Mouse (Mus musculus) liver (tissue): Measurements from ENCODE around the gene Rfk.
A peak's percentile ranks its signal among the peaks of the same experiment; 100 is the strongest.

Experiments used
- DNase-seq: peaks from one replicate; pipeline ENCODE4 v3.0.0-alpha.2; 2020; ENCODE audit warnings: mixed read lengths

Gene Rfk

GRCm38 (mm10) chr19:17393841-17394591 lies at the start of gene Rfk:
Rfk (plus strand) TSS chr19:17394043.
- DNase-seq = peak; percentile 99

- no peak for DNase-seq
Measured at GRCm38 (mm10) chr19:17344881-17345280, 49.0 kb upstream of the Rfk start.

DNA sequence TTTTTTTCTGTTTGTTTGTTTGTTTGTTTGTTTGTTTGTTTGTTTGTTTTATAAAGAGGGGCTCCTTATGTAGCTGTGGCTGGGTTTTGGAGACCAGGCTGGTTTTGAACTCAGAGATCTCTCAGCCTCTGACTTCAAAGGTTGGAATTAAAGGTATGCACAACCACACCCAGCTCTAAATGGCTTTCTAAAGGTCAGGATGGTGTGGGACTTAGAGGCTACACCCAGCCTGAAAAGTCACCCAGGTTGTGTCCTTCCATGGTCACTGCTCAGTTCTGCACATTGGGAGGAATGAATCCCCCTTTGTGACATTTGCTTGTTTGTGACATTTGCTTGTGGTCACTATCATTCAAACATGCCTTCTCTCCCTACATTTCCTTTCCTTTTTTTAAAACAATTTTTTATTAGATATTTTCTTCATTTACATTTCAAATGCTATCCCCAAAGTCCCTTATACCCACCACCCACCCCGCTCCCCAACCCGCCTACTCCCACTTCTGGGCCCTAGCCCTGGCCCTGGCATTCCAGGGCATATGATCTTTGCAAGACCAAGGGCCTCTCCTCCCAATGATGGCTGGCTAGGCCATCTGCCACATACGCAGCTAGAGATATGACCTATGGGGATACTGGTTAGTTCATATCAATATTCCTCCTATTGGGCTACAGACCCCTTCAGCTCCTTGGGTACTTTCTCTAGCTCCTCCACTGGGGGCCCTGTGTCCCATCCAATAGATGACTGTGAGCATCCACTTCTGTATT lies 46.9 kb upstream of the Rfk start:
- DNase-seq = no peak

- no peak for DNase-seq
Measured at GRCm38 (mm10) chr19:17347852-17348251, 46.0 kb upstream of the Rfk start.

GRCm38 (mm10) chr19:17353727-17354126 lies 40.1 kb upstream of the Rfk start:
- no peak for DNase-seq

- DNase-seq = peak; percentile 63
Measured at GRCm38 (mm10) chr19:17354362-17354761, 39.5 kb upstream of the Rfk start.

- DNase-seq = no peak
Measured at GRCm38 (mm10) chr19:17354797-17355196, 39.0 kb upstream of the Rfk start.

DNA sequence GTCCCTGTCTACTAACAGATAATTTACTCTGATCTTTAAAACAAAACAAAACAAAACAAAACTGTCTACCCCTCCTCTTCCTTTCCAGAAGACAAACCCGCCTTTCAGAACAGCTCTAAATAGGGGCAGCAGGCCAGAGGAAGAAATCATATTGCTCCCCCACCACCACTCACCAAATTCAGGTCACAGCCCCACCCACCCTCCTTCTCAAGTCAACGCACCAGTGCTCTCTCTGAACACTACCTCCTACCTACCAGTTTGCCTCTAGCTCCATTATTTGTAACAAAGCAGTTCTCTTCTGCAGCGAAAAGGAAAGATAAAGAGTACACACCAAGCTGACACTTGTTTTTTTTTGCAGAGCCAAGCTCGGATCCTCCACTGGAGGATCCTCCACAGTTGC lies 38.5 kb upstream of the Rfk start:
- DNase-seq = peak; percentile 74

DNA sequence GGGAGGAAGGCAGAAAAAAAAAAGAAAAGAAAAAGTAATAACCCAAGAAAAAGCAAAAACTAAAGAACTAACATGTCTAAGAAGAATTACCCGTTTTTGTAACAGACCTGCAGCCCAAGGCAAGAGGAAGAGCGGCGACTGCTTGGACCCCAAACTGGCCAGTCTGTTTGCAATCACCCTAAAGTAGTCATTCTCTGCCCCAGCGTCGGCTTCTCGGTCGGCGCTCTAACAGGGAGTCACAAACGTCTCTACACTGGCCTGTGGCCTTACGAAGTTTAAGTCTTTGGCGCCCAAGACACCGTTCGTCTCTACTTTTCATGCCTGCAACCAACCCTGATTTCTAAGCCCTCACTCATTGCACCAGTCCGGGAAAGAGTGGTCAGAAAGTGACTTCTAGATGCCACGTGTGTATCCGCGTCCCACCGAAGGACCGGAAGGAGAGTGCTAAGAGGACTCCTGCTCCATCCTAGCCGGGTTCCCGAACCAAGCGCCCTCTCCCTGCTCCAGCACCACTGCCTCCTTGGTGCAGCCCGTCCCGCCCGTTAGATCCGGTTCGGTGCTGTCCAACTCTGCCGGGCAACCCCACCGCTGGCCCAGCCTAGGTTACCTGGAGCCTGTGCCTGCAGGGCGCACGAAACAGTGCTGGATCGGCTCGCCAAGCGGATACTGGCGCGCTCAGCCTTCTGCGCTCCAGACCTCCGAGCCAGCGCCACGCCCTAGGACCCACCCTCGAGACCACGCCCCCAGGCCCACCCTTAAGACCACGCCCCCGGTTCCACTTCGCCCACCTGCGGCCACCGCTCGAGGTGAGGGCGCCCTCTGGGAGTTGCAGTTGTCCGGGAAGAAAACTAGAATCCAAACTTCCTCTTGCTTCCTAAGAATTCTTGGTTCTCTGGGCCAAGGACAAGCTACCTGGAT lies 37.6 kb upstream of the Rfk start:
- peak; percentile 96 for DNase-seq

DNA sequence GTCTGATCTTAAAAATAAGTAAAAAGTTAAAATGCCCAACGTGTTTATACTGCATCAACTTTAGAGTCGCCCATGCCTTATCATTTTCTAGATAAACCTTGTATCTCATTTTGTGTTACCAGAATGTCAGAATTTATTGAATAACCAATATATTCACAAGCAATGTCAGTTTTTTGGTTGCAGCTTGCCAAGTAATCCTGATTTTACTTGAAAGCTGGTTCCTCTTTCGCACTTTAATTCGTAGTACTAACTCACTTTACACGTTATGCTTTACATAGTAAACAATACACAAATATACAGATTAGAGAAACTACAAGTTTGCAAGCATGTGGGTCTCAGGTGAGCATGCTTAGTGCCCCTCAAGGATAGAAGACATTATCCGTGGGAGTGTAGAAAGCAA lies 36.9 kb upstream of the Rfk start:
- no peak for DNase-seq

DNA sequence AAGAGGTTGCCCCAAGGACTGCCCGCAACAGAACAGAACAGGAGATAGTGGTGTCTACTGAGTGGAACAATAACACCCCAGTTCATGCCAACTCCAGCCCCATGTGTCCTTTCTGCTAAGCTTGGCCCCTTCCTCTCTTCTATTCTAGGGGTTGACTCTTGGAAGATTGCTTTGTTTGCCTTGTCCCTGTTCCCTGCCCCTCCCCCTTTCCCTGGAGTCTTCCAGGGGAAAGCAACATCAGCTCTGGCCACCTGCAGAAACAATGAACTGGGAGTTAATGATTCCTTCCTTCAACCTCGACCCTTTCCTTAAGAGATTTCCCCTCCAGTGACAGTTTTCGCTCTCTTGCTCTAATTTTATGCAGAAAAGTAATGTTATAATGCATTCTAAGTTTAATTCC lies 36.5 kb upstream of the Rfk start:
- no peak for DNase-seq

DNA sequence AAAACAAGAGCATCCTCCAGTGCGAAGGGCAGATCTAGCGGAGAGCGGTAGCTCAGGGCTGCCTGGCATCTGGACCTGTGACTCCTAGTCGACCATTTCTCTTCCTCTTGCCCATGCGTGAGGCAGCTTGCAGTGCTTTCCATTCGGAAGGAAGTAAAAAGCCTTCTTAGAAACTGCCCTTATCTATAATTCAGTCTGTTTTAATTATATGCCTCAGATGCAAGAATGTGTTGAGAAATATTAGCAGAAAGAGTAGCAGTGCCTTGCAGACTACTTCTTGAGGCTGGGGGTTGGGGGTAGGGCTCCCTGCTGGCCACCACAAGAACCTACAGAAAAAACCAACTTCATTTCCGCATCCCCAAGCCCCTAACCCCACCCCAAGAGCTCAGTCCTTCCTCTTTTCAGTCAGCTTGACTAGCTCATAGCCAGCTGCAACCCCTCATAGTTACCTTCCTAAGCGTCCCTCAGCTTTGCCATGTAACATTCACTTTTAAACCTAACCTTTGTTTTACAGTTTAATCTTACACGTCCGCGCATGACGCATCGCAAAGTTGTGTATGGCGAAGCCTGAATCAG lies 34.4 kb upstream of the Rfk start:
- no peak for DNase-seq

DNA sequence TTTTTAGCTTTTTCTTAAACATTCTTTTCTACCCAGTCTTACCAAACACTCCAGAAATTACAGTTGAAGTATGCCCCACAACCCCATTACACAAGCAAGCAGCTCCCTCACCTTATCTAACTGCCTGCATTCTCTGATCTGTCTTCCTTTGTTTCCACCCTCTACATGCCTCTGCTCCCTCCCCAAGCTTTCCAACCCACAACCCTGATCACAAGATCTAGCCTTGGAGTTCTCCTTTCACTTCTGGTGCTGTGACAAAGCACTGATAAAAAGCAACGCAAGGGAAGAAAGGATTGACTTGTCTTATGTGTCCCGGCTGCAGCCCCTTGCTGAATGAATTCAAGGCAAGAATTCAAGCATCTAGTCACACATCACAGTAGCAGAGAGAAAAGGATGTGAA lies 32.7 kb upstream of the Rfk start:
- DNase-seq = peak; percentile 47

GRCm38 (mm10) chr19:17364741-17365140 lies 29.1 kb upstream of the Rfk start:
- peak; percentile 71 for DNase-seq

DNA sequence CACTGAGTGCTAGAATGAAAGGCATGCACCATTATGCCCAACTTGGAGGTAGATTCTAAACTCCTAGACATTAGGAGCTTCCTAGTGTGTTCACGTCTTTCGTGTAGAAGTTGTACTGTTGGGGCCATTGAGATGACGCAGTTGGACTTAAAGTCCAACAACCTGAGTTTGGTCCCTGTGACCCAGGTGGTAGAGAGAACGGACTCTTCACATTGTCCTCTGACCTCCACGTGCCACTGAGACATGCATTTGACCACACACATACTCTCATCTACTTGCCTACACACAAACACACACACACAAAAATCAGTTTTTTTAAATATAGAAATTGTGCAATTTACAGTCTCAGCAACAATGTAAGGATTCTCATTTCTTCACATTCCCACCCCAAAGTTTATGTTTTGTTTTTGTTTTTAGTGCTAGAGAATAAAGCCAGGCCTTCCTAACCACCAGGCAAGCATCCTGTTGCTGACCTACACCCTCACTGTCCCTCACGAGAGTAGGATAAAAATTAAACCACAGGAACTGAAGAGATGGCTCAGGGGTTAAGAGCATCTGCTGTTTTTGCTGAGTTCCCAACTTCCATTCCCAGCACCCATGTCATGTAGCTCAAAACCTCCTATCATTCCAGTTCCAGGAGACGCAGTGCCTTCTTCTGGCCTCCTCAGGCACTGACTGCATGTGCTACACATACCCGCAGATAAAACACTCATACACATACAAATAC lies 27.3 kb upstream of the Rfk start:
- no peak for DNase-seq

GRCm38 (mm10) chr19:17368557-17368956 lies 25.3 kb upstream of the Rfk start:
- DNase-seq = no peak

DNA sequence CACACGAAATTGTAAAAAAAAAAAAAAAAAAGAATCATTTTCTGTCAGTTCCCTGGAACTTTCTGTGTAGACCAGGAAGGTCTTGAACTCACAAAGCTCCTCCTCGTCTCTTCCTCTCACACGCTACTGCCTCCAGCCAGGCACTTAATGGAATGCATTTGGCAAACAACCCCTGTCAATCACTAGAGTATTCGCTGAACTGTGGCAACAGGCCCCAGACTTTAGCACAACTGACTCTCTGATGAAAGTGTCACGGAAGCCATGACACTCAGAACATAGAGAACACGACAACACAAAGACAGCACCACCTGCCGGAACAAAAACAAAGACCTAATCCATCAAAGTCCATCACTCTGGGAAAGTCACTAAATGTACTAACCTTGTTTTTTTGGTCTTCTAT lies 24.3 kb upstream of the Rfk start:
- DNase-seq = no peak

DNA sequence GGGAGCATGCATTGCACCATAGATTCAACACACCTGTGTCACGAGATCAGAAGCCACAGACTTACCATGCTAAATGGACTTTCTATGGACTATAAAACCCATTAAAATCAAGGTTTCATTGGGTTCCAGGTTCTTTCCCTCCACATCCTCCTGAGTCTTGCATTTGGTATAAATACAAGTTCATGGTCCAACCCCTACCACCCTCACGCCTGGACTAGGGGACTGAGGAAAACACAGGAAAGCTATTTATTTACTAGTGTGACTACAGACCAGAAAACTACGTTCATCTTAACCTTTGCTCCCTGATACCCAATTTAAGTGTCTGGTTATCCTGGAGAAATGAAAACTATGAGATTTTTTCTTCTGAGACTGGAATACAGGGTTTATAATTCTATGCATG lies 21.1 kb upstream of the Rfk start, which contains the start of gene Gcnt1:
TSS of gene Gcnt1 (minus strand) at position 144 of the 400 bp plus-strand sequence.
- no peak for DNase-seq

DNA sequence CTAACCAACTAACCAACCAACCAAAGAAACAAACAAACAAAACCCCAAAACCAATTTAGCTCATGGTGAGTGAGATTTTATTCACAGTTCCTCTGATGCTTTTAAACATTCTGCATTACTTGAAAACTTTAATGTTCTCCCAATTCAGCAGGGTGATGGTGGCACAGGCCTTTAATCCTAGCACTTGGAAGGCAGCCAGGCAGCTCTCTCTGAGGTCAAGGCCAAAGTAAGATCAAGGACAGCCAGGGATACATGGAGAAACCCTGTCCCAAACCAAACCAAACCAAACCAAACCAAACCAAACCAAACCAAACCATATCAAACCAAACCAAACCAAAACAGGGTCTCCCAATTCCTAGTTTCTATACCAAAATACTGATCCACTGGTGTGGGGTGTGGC lies 15.0 kb upstream of the Rfk start:
- no peak for DNase-seq

GRCm38 (mm10) chr19:17380549-17380948 lies 13.3 kb upstream of the Rfk start:
- DNase-seq = no peak

DNA sequence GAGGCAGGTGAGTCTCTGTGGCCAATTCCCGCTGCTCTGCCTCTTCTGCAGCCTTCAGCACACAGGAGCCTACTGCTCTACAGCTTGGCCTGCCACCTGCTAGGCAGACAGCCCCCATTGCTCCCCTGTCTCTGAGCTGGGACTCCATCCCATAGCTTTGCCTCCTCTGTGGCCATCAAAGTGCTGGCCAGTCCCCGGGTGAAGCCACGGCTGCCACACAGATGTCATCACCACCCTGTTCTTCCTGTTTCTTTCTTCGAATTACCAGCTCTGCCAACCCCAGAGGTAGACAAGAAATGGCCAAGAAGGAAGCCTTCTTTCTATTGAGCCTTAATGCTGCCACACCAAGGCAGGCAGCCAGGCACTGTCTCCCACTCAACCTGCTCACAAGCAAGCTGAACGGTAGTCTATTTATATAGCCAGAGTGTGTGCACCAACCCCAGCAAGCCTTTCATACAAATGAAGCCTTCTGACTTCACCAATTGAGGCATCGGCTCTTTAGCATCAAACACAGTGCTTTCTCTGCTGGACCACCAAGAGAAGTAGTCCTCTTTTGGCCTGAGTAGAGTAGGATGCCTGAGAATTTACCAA lies 10.9 kb upstream of the Rfk start:
- no peak for DNase-seq

DNA sequence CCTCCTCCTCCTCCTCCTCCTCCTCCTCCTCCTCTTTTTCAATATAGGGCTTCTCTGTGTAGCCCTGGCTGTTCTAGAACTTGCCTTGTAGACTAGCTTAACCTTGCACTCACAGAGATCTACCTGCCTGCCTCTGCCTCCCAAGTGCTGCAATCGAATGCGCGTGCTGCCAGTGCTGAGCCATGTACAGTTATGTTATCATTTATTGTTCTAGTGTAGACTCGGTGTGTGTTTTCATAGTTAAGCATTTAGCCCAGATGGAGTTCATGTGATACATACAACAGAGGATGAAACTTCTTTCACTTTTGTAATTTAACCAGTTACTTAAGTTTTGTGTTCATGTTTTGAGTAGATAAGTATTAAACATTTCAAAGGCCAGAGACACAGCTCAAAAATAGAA lies 8.8 kb upstream of the Rfk start:
- DNase-seq = no peak
